Mouse (Mus musculus): Measurements from ENCODE around the gene Syde2.

Gene Syde2

DNA sequence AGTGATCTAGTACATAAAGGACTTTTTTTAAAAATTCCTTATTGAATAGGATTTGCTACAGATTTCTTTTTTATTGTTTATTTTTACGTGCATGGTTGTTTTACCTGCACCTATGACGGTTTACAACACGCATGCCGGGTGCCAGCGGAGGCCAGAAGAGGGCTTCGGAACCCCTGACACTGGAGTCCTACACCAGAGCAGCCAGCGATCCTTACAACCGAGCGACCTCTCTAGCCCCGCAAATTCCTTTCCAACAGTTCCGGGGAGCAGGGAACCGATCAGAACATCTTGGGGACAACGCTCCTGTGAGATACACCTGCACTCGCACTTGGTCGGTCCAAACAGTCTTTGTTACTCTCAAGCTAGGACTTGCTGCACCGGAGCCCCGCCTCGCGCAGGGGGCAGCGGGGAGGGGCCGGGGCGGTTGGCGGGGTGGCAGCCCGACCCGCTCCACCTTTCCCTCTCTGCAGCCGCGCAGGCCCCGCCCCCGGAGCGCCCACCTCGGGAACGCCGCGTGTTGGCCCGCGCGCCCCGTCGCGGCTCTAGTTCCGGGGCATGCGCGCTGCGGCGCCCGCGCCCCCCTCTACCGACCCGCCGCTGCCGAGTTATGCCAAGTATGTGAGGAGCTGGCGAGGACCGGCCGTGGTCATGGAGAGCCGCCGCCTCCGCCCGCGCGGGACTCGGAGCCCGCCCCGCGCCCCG is at the start of gene Syde2:
Gene Syde2 (plus strand): TSS at position 603 of the 702 bp plus-strand sequence.
- no peak for ATAC-seq (ENCODE audit: insufficient number of reproducible peaks, low FRiP score, low TSS enrichment)

GRCm38 (mm10) chr3:145938405-145939349 is 49.0 kb upstream of the Syde2 start:
- ATAC-seq (ENCODE audit: insufficient number of reproducible peaks, low FRiP score, low TSS enrichment) = peak; percentile 21; the same call in 1 of the 2 replicates

- ATAC-seq (ENCODE audit: insufficient number of reproducible peaks, low FRiP score, low TSS enrichment) = no peak
These were observed 48.3 kb upstream of the Syde2 start for GRCm38 (mm10) chr3:145939402-145939801.

DNA sequence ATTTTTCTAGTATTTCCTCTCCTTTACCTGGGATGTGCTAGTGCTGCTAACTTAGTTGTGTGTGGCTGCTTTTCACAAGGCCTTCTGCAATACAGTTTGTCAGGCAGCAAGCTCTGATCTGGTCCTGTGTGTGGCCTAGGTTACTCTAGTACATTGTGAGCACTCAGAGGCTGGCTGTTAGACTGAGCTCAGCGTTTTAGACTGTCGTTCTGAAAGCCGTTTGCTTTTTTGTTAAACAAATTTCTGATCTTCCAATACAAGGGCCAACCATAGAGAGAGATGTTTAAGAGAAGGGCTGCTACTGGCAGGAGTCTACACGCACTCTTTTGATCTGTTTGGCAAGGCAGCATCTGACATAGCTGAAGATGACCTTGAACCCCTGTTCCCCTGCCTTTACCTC is 47.7 kb upstream of the Syde2 start:
- no peak for ATAC-seq (ENCODE audit: insufficient number of reproducible peaks, low FRiP score, low TSS enrichment)

DNA sequence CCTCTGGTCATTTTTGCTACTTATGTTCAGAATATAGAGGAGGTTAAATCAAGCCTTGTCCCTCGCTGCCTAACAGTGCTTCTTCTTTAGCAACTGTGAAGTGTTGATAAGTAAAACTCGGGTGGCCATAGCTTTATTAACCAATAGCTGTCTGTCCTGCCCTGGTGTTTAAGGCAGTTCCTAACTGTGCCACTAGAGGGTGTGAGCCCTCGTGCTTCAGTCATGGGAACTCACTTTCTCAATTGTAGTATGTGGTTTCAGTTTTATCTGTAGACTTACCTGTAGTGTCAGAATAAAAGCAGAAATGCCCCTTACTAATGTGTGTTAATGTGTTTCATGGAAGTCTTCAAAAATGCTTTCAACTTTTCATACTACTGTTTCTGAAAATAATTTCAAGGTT is 45.7 kb upstream of the Syde2 start:
- no peak for ATAC-seq (ENCODE audit: insufficient number of reproducible peaks, low FRiP score, low TSS enrichment)

- ATAC-seq (ENCODE audit: insufficient number of reproducible peaks, low FRiP score, low TSS enrichment) = no peak
These were observed 43.3 kb upstream of the Syde2 start for GRCm38 (mm10) chr3:145944348-145944747.

- no peak for ATAC-seq (ENCODE audit: insufficient number of reproducible peaks, low FRiP score, low TSS enrichment)
These were observed 41.8 kb upstream of the Syde2 start for GRCm38 (mm10) chr3:145945904-145946303.

- no peak for ATAC-seq (ENCODE audit: insufficient number of reproducible peaks, low FRiP score, low TSS enrichment)
These were observed 41.0 kb upstream of the Syde2 start for GRCm38 (mm10) chr3:145946654-145947053.

DNA sequence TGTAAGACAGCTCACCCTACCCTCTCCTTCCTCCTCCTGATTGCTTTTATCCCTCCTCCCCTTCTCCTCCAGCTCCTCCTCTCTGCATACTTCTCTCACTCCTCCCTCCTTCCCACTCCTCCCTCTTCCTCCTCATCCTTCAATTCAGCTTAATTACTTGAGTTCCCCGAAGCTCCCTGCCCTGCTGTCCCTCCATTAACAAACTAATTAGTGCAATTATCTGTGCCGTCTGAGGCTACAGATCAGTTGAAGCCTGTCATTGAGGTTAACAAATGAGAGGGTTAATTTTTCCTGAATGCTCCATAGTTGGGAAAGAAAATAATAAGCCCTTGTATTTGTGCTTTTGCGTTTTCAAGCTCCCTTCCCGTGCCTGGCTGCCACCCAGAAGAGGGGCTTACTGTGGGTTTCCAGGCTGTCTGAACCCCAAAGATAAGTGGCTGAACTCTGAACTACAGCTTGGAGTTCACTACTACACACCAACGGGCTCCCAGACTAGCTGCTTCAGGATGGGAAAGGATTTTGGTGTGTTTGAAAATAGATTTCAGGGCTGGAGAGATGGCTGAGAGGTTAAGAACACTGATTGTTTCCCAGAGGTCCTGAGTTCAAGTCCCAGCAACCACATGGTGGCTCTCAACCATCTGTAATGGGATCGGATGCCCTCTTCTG is 40.0 kb upstream of the Syde2 start:
- ATAC-seq (ENCODE audit: insufficient number of reproducible peaks, low FRiP score, low TSS enrichment) = no peak

GRCm38 (mm10) chr3:145950034-145950814 is 37.4 kb upstream of the Syde2 start:
- ATAC-seq (ENCODE audit: insufficient number of reproducible peaks, low FRiP score, low TSS enrichment) = peak; percentile 87

DNA sequence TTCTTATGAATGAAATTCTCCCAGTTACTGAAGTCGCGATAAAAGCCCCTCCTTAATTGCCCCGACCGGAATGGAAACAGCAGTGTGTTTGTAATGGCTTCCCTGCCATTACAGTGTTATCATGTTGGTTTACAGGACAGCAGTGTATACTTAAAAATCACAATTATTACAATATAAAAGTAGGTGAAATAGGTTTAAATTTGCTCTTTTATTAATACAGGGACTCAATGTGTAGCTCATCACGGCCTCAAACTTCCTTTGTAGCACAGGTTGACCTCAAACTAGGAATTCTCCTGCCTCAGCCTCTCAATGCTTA is 36.9 kb upstream of the Syde2 start:
- no peak for ATAC-seq (ENCODE audit: insufficient number of reproducible peaks, low FRiP score, low TSS enrichment)

GRCm38 (mm10) chr3:145951287-145952165 is 36.1 kb upstream of the Syde2 start:
- no peak for ATAC-seq (ENCODE audit: insufficient number of reproducible peaks, low FRiP score, low TSS enrichment)

DNA sequence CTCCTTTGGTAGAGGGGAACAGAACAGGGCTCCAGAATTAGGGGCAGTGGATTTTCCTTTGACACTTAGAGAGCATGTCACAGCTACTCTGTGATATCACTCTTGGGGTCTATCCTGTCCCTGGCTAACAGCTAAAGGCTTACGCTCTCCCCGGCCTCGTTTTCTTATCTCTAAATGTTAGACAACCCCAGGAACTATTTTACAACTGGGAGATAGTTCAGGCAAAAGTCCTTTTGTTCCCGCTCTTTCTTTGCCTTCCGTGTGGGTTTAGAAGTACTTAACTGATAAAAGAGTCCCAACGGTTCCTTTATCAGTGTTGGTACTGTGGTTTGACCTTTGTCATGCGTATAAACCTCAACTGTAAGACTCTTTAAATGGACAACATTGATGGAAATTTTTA is 34.7 kb upstream of the Syde2 start:
- ATAC-seq (ENCODE audit: insufficient number of reproducible peaks, low FRiP score, low TSS enrichment) = no peak

DNA sequence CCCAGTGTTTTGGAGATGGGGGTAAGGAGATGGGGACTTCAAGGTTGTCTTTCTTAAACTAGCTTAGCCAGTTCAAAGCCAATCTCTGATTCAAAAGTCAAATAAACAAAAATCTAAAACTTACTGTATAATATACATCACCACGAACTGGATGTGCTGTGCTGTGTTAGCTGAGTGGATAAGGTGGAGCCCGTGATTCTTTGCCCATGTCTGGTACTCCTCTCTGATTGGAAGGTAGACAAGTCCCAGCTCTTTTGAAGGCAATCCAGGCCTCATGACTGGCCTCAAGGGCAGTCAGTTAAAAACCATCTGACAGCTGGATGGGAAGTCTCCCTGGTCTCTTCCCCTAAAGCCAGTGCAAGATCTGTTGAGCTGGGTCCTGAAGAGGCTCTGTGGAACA is 34.3 kb upstream of the Syde2 start:
- ATAC-seq (ENCODE audit: insufficient number of reproducible peaks, low FRiP score, low TSS enrichment) = no peak

GRCm38 (mm10) chr3:145959824-145960223 is 27.8 kb upstream of the Syde2 start:
- ATAC-seq (ENCODE audit: insufficient number of reproducible peaks, low FRiP score, low TSS enrichment) = no peak

GRCm38 (mm10) chr3:145962411-145962810 is 25.3 kb upstream of the Syde2 start:
- no peak for ATAC-seq (ENCODE audit: insufficient number of reproducible peaks, low FRiP score, low TSS enrichment)

DNA sequence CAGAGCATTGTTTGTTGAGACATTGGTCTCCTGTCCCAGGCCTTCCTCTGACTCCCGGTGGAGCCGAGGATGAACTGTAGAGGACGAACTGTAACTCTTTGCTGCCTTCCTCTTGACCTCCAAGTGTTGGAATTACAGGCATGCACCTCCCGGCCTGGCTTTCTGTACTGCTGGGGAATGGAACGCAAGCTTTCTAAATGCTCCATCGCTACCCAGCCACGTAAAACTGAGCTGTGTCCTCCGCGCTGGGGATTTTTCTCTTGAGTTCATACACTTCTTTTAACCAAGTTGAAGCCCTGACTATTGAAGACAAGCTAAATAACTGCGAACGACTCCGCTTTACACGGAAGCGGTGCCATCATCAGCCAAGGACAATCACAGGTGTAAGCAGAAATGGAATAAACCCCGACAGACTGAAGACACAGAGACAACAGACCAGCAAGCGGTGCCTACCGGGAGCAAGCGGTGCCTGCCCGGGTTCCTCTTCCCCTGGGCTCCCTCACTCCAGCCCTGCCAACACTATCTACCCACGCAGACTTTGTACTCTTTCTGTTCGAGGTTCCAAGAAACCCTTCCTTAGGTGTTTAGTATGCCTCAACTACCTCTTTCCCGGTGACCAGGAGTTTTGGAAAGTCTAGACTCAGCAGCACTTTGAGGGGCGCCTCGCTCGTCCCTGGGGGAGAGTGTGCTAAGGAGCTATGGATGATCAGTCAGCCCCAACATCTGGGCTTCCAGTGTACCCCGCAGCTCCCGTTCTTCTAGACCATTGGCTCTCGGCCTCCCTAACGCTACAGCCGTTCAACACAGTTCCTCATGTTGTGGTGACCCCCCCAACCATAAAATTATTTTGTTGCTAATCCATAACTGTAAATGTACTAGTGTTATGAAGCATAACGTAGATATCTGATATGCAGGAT is 24.3 kb upstream of the Syde2 start:
- ATAC-seq (ENCODE audit: insufficient number of reproducible peaks, low FRiP score, low TSS enrichment) = no peak; the same call in 1 of the 2 replicates

DNA sequence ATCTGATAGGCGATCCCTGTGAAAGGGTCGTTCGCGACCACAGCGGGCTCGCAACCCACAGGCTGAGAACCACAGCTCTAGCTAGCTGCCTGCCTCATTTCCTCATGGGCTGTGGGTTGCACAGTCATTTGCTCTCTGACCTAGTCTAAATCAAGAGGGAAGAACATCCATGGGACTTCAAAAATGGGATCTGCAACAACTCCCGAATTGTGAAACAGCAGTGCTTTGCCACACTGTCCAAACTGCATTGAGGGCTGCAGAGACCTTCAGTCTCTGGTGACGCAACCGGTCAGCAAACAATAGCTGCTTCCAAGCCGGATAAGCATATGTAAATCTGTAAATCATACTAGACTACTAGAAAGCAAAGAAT is 23.7 kb upstream of the Syde2 start:
- no peak for ATAC-seq (ENCODE audit: insufficient number of reproducible peaks, low FRiP score, low TSS enrichment)
